Mouse (Mus musculus): Measurements from ENCODE around the gene Stk32b.

DNA sequence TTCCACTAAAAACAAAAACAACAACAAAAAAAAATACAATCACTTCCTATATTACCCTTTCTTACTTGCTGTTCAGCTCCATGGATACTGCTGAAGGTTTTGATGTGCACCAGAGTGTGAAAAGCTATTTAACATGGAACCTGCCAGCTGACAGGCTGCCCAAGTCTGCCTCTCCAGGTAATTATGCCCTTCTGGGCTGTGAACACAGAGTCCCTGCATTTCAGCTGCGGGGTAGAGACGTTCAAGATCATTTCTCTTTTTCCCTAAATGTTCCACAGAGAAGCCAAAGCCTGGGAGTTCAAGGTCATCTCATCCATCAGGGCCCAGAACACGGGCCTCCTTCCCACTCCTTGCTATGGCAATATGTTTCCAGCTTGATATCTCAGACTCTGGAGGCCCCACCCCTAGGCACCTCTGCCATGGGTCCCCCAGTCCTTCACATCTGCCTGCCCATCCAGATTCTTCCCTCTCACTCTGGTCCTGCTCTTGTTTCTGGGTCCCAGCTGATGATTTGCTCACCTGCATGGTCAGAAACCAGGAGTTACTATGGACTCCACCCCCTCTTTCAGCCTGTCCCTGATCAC, 244.9 kb downstream of the Stk32b start:
- TF ChIP-seq CTCF (IDR thresholded peaks at IDR 0.05; ENCODE audit: control insufficient read depth, insufficient read depth, insufficient read length) (no peak), MAX (IDR thresholded peaks at IDR 0.05) (no peak)

Measured in C2C12 (cell line).